Comparison of ENCODE assay signal across 1 mouse cellular context in genomic region chr12:101957079-101957941, GRCm38 (mm10).
TF ChIP-seq lines count a peak whose summit lies in the region.

No protein-coding gene starts in this region.

TF ChIP-seq in MEL, 35 proteins besides CTCF, POLR2A, EP300 and RAD21 (continued from another document):
- TF ChIP-seq RCOR1 (IDR thresholded peaks at IDR 0.05; ENCODE audit: low read depth, low read length), result no peak
- 0 out of 2 replicates have a peak, but pooled peaks have one; percentile 5 for TF ChIP-seq NRF1 (IDR thresholded peaks at IDR 0.05; ENCODE audit: insufficient read depth, low read depth, low read length, poor library complexity, severe bottlenecking)
- TF ChIP-seq ZKSCAN1 (IDR thresholded peaks at IDR 0.05; ENCODE audit: low read depth, low read length), result no peak
- no peak for TF ChIP-seq POLR2AphosphoS5 (IDR thresholded peaks at IDR 0.05; ENCODE audit: borderline replicate concordance, low read depth, low read length)
- peak; percentile 36; the same call in 1 of the 2 replicates for TF ChIP-seq HCFC1 (IDR thresholded peaks at IDR 0.05; ENCODE audit: low read depth, low read length)
- no peak for TF ChIP-seq NELFE (IDR thresholded peaks at IDR 0.05; ENCODE audit: low read depth, low read length)
- no peak for TF ChIP-seq CHD2 (IDR thresholded peaks at IDR 0.05; ENCODE audit: low read length)
- no peak for TF ChIP-seq POLR2AphosphoS2 (IDR thresholded peaks at IDR 0.05; ENCODE audit: low read length)
- no peak for TF ChIP-seq KAT2A (conservative IDR thresholded peaks at IDR 0.05; ENCODE audit: low read depth, low read length)
- TF ChIP-seq CHD1 (IDR thresholded peaks at IDR 0.05; ENCODE audit: low read depth, low read length), result no peak; the same call in 1 of the 2 replicates
- no peak for TF ChIP-seq ETS1 (IDR thresholded peaks at IDR 0.05; ENCODE audit: low read depth, low read length)
- no peak for TF ChIP-seq JUND (IDR thresholded peaks at IDR 0.05; ENCODE audit: low read depth, low read length)
- no peak for TF ChIP-seq GABPA (IDR thresholded peaks at IDR 0.05; ENCODE audit: low read depth, low read length)
